Mouse (Mus musculus): ENCODE data around the gene Gm36210.
A peak's percentile ranks its signal among the peaks of the same experiment; 100 is the strongest.

The Gm36210 gene

GRCm38 (mm10) chr7:4923586-4924364 is 17.5 kb upstream of the Gm36210 start:
- DNase-seq (ENCODE audit: low read depth in 1 of 2, low spot score in 2 of 2): no peak

DNA sequence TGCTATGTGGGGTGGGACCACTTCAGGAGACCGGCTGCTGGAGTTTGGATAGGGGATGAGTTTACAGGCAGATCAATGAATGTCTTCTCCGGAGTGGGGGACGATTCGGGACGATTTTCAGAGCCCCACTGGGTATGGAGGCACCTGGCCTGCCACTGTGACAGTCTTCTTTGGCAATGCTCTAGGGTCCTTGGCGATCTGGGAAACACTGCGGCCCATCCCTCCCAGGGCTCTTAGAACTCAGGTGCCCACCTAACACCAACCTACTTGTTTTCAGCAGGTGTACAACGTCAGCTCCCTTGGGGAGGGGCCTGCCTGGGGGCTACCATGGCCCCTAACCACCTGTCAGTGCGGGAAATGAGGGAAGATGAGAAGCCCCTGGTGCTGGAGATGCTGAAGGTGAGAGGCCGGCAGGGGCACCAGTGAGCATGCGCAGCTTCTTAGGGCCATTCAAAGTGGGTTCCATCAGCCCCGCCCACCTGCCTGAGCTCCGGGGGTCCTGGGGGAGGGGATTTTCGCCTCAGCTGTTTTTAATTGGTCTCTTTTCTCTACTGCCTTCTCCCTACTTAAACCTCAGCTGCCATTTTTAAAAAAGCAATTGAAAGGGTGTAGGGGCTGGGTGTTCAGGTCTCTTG is 16.7 kb upstream of the Gm36210 start:
- no peak for DNase-seq (ENCODE audit: low read depth in 1 of 2, low spot score in 2 of 2)

- no peak for DNase-seq (ENCODE audit: low read depth in 1 of 2, low spot score in 2 of 2)
These were observed 16.2 kb upstream of the Gm36210 start for GRCm38 (mm10) chr7:4922508-4922907.

GRCm38 (mm10) chr7:4921824-4922482 is 15.6 kb upstream of the Gm36210 start, which contains the start of gene Nat14:
Gene Nat14 (plus strand): TSS chr7:4922028.
- no peak for DNase-seq (ENCODE audit: low read depth in 1 of 2, low spot score in 2 of 2)

DNA sequence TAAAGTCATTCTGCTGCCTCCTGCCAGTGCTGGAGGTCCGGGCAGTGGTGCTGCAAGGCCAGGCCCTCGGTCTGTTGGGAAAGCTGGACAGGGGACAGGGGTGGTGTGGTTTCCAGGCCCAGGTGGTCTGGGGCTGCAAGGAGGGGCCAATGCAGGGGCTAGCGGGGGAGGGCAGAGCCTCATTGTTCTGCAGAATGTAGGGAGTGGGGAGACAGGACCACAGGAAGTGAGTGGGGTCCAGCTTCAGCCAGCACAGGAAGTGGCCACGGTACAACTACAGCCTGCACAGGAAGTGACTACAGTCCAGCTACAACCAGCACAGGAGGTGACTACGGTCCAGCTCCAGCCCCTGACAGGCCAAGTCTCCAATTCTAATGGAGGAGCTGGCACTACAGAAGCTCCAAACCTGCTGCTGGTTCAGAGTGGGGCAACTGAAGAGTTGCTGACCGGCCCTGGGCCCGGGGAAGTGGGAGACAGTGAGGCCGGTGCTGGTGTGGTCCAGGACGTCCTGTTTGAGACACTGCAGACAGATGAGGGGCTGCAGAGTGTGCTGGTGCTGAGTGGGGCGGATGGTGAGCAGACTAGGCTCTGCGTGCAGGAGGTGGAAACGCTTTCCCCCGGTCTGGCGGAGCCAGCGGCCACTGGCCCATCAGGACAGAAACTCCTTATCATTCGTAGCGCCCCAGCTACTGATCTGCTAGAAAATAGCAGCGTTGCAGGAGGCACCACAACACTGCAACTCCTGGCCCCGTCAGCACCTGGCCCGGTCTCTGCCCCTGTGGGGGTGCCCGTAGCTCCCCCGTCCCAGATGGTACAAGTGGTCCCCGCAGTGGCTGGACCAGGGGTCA is 14.9 kb upstream of the Gm36210 start:
- DNase-seq (ENCODE audit: low read depth in 1 of 2, low spot score in 2 of 2): no peak

DNA sequence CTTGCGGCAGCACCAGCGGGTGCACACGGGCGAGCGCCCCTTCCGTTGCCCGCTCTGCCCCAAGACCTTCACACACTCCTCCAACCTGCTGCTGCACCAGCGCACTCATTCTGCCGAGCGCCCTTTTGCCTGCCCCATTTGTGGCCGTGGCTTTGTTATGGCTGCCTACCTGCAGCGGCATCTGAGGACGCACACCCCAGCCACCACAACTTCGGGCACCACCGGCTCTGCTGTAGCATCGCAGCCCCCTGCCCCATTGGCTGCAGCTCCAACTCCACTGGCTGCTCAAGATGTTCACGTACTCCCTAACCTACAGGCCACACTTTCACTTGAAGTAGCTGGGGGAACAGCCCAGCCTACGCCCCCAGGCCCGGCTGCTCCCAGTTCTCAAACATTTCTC is 14.2 kb upstream of the Gm36210 start:
- DNase-seq (ENCODE audit: low read depth in 1 of 2, low spot score in 2 of 2): no peak

GRCm38 (mm10) chr7:4919971-4920370 is 13.7 kb upstream of the Gm36210 start:
- no peak for DNase-seq (ENCODE audit: low read depth in 1 of 2, low spot score in 2 of 2)

DNA sequence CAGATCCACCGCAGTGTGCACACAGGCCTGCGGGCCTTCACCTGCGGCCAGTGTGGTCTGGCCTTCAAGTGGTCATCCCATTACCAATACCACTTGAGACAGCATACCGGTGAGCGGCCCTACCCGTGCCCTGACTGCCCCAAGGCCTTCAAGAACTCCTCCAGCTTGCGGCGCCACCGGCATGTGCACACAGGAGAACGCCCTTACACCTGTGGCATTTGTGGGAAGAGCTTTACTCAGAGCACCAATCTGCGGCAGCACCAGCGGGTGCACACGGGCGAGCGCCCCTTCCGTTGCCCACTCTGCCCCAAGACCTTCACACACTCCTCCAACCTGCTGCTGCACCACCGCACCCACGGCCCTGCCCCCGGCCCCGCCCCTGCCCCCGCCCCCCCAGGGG is 12.8 kb upstream of the Gm36210 start:
- no peak for DNase-seq (ENCODE audit: low read depth in 1 of 2, low spot score in 2 of 2)

DNA sequence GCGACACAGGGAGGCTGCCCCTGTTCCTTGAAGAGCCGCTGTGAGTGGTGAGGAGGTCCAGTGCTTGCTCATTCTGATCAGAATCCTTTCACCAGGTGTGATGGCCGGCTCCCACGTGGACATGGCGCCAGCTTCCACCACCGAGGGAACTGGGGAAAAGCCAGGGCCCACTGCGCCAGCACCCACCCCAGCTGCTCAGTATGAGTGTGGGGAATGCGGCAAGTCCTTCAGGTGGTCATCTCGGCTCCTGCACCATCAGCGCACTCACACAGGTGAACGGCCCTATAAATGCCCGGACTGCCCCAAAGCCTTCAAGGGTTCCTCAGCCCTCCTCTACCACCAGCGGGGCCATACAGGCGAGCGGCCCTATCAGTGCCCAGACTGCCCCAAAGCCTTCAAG is 12.4 kb upstream of the Gm36210 start:
- DNase-seq (ENCODE audit: low read depth in 1 of 2, low spot score in 2 of 2): no peak

- DNase-seq (ENCODE audit: low read depth in 1 of 2, low spot score in 2 of 2): no peak
These were observed 11.2 kb upstream of the Gm36210 start for GRCm38 (mm10) chr7:4917494-4917893.

DNA sequence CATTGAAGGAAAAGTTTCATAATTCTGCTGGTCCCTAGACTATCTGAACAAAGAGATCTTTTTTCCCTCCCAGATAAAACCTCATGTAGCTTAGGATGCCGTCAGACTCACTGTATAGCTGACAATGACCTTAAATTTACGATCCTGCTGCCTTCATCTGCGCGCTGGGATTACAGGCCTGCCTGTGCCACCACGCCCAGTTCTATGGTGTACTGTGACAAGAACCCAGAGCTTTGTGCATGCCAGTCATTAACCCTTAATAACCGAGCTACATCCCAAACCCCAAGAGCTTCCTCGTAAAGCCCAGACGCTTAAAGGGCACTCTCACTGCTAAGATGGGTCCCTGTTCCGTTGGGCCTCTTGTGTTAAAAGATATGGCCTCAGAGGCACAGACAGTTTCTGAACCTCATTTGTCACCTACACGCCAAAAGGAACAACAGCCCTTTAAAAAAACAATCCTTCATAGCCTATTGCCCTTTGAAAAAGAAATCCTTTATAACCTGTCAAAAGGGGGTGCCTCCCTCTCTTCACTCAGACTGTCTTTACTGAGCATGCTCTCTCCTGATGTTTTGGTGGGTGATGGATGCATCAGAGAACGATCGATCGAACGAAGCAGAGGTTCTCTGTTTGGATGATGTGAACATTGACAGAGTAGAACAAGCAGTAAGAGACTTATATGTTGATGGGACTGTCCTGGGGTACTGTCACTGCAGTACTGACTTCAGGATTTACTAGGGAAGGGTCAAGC is 9.5 kb upstream of the Gm36210 start:
- no peak for DNase-seq (ENCODE audit: low read depth in 1 of 2, low spot score in 2 of 2)

DNA sequence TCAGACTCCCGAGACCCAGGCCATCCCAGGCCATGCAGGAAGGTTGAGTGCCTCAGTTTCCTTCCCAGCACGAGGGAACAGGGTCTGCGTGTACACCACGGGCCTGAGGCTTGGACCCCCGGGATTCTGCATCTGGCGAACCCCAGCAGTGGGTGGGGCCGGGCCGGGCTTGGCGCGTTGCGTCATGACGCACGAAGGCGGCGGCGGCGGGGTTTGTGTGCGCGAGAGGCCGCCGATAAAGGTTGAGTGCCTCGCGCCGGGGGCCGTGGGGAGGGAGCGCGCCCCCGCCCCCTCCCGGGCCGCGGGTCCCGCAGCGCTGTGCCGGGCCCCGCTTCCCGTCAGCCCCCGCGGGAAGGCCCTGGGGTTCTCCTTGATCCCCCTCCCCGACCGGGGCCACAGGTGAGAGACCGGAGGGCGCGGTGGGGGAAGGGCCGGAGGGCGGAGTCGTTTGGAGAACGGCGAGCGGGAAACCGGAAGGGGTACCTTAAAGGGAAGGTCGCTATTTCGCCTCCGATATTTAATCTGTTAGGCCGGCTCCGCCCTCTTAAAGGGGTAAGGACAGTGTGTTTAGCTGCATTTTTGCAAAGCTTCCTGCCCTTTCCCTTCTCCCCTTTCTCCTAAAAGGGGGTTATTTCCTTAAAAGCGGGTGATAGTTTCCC is 8.8 kb upstream of the Gm36210 start, which contains the start of gene Zfp628:
Zfp628 (plus strand) TSS at position 211 of the 659 bp plus-strand sequence.
- DNase-seq (ENCODE audit: low read depth in 1 of 2, low spot score in 2 of 2): peak; percentile 50 to 76

GRCm38 (mm10) chr7:4912248-4912647 is 5.9 kb upstream of the Gm36210 start:
- DNase-seq (ENCODE audit: low read depth in 1 of 2, low spot score in 2 of 2): no peak

- no peak for DNase-seq (ENCODE audit: low read depth in 1 of 2, low spot score in 2 of 2)
These were observed 5.2 kb upstream of the Gm36210 start for GRCm38 (mm10) chr7:4911561-4911960.

- no peak for DNase-seq (ENCODE audit: low read depth in 1 of 2, low spot score in 2 of 2)
These were observed 3.9 kb downstream of the Gm36210 start for GRCm38 (mm10) chr7:4902404-4902803.

- no peak for DNase-seq (ENCODE audit: low read depth in 1 of 2, low spot score in 2 of 2)
These were observed 5.1 kb downstream of the Gm36210 start for GRCm38 (mm10) chr7:4901171-4901570.

DNA sequence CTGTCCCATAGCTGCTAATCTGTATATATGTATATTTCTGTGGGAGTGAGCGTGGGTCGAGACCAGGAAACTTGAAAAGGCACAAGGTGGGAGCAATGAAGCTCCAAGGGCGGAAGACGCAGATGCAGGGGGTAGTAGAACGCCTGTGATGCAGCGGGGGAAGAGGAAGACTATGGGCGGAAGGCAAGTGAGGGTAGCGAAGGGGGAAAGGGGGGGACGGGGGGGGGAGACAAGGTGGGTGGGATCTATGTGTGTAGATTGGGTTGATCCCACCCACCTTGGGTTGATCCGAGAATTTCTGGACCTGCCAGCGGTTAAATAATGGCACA is 5.8 kb downstream of the Gm36210 start:
- no peak for DNase-seq (ENCODE audit: low read depth in 1 of 2, low spot score in 2 of 2)

DNA sequence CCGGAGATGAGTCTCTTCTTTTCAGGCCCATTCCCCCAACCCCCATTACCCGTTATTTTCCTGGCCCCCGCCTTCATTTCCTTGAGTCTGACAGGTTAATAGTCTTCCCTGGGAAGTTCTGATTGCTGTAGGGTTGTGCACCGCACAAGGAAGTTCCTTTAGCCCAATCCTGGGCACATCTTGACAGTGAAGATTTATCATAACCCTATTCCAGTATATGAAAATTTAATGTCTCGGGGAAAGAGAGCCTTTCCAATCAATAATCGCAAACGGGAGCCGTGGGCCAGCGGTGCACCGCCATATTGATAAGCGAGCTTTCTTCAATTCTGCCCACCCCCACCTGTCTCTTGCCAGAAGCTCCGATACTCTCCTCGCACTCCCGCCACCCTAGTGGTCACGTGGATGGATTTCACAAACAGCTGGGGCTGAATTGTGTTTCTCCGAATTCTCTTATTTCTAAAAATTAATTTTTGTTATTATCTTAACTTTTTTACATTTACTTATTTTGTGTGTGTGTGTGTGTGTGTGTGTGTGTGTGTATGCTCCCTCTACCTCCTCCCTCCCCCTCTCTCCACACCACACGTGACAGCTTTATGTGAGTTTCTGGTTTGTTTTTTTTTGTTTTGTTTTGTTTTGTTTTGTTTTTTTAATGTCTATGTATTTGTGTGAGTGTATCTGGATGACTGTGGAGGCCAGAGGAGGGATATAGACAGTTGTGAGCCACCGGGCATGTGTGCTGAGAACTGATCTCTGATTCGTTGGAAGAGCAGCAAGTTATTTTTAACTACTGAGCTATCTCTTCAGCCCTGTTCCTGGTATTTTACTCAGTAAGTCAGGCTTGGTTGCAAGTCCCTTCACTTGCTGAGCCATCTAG is 6.4 kb downstream of the Gm36210 start:
- DNase-seq (ENCODE audit: low read depth in 1 of 2, low spot score in 2 of 2): no peak

Data from monocyte, adult 2 months (primary cell).